14 mouse cellular contexts compared by ENCODE assay signal in the genomic region with DNA sequence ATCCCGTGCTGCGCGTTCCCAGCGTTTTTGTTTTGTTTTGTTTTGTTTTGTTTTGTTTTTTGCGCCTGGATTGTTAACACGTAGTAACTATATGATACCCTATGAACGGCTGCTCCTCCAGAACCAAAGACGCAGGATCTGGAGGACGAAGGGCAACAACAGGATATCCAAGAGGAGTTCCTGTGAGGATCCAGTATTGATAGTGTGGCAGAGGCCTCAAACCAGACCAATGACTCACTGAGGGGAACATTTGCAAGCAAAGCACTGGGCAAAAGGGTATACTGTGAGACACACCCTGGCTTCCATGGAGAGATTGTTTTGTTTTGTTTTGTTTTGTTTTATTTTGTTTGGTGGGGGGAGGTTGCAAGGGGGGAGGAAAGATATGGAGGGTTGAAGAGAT.
"Had no signal": no experiment of that assay in that cellular context is flagged by ENCODE, and none has a peak within 500 bp of the region (broad histone marks: within the 10 kb centered on the region; RNA-seq: fewer than 3 reads in every experiment).

No protein-coding gene starts in this region.

- H3K27ac ChIP-seq: layer of hippocampus, adult 2 months; liver, embryonic 14.5 days; midbrain, embryonic 12.5 days; stomach, embryonic 15.5 days had no signal

- H3K4me3 ChIP-seq: layer of hippocampus, adult 2 months; midbrain, embryonic 12.5 days; stomach, embryonic 15.5 days had no signal

- H3K36me3 ChIP-seq: midbrain, embryonic 12.5 days; stomach, embryonic 15.5 days had no signal

- H3K9me3 ChIP-seq: midbrain, embryonic 12.5 days; stomach, embryonic 15.5 days had no signal

- DNase-seq: kidney, adult 11 months; kidney, adult 9 months; kidney, postnatal 4 days; left cerebral cortex, postnatal 4 days; lung, embryonic 14.5 days; lung, postnatal 10 days; lung, postnatal 4 days; right cerebral cortex, adult 18-20 months; right cerebral cortex, postnatal 25 days; thymus, postnatal 36 days had no signal

- H3K4me2 ChIP-seq: lung, embryonic 14.5 days; midbrain, embryonic 12.5 days; stomach, embryonic 15.5 days had no signal

- H3K9ac ChIP-seq: liver, embryonic 14.5 days; lung, embryonic 14.5 days; stomach, embryonic 15.5 days had no signal

- H3K27me3 ChIP-seq: stomach, embryonic 15.5 days had no signal
